Mouse (Mus musculus) activated CD4-positive, CD25-positive, alpha-beta regulatory T cell, adult 4 months (primary cell): ENCODE data around the gene Armcx1. TPM values are rescaled to one million over a fixed set of nuclear protein-coding genes. Genes with fewer than 3 reads are reported as not detected.
"Not testable (repeated sequence)": the region's sequence is repeated elsewhere in the genome, so short reads cannot be mapped to it uniquely, and the experiment has no call there.

Experiments
- ATAC-seq: one replicate; pipeline ENCODE4 v1.8.0; 2017
- polyA plus RNA-seq, 2 experiments: library from polyadenylated mRNA; unstranded; fragments of 100-300 nt; shearing (Covaris generic); gene quantifications; one replicate each; pipeline ENCODE4 v1.2.1; 2017

Armcx1 gene
- polyA plus RNA-seq, 2 experiments from 2014 or later, result 1.3 to 2.2 TPM

- not testable (repeated sequence) for ATAC-seq
Measured at GRCm38 (mm10) chrX:134763428-134764198, 45.9 kb downstream of the Armcx1 start.

Other genes with a start within 250 kb of the Armcx1 start
- gene Taf7l, start 241.5 kb upstream of the Armcx1 start, polyA plus RNA-seq, result not detected
- gene Timm8a1, start 176.1 kb upstream of the Armcx1 start, polyA plus RNA-seq, result 10 to 100 TPM; 31.0 to 38.7 TPM
- gene Btk, start 134.4 kb upstream of the Armcx1 start, polyA plus RNA-seq, result 1 to 10 TPM in 1 of 2 experiments, under 1 TPM in 1; 0.65 to 2.3 TPM
- gene Rpl36a, start 132.3 kb upstream of the Armcx1 start, polyA plus RNA-seq, result 100 to 1,000 TPM; 650 to 747 TPM
- 1 to 10 TPM; 4.6 to 5.0 TPM for gene Gla, start 116.8 kb upstream of the Armcx1 start, polyA plus RNA-seq
- 100 to 1,000 TPM in 1 of 2 experiments, 10 to 100 TPM in 1; 75.6 to 106 TPM for gene Hnrnph2, start 116.8 kb upstream of the Armcx1 start, polyA plus RNA-seq
- 1 to 10 TPM in 1 of 2 experiments, under 1 TPM in 1; 0.82 to 1.2 TPM for gene Armcx4, start 31.4 kb upstream of the Armcx1 start, polyA plus RNA-seq
- 1 to 10 TPM in 1 of 2 experiments, under 1 TPM in 1; 0.93 to 2.3 TPM for gene Armcx6, start 33.5 kb downstream of the Armcx1 start, polyA plus RNA-seq
- gene Armcx3, start 38.6 kb downstream of the Armcx1 start, polyA plus RNA-seq, result 10 to 100 TPM in 1 of 2 experiments, 1 to 10 TPM in 1; 5.9 to 11.8 TPM
- 1 to 10 TPM; 5.0 to 8.9 TPM for gene Armcx2, start 91.3 kb downstream of the Armcx1 start, polyA plus RNA-seq
- gene Nxf2, start 246.8 kb downstream of the Armcx1 start, polyA plus RNA-seq, result under 1 TPM in 1 of 2 experiments, not detected in 1; 0.25 TPM